Mouse (Mus musculus) CH12.LX (cell line): Measurements from ENCODE around the gene Ttc30b. TPM values are rescaled to one million over a fixed set of nuclear protein-coding genes. Genes with fewer than 3 reads are reported as not detected.
A peak's percentile ranks its signal among the peaks of the same experiment; 100 is the strongest.

ENCODE experiments used
- DNase-seq: peaks from one replicate; pipeline ENCODE4 v3.0.0-alpha.2; 2013; ENCODE audit errors: extremely low read depth
- H3K27ac ChIP-seq: 2 replicates; pipeline ENCODE4 v1.5.1; 2012; ENCODE audit warnings: low read depth, mild to moderate bottlenecking, control low read depth, moderate library complexity; ENCODE audit not compliant: insufficient read depth
- H3K27me3 ChIP-seq: replicated peaks from 2 replicates; pipeline ENCODE3; 2012; ENCODE audit warnings: inconsistent platforms
- H3K36me3 ChIP-seq, 2 experiments: replicated peaks in 1 of 2; 2 replicates each; pipeline versions ENCODE3 to v1.6.1; 2012; ENCODE audit warnings: inconsistent platforms in 1 of 2, low read length in 1 of 2, mild to moderate bottlenecking in 1 of 2, mixed read lengths in 1 of 2, moderate library complexity in 1 of 2; ENCODE audit not compliant: control insufficient read depth in 1 of 2, insufficient read depth in 1 of 2
- H3K4me1 ChIP-seq, 2 experiments: 2 replicates each; pipeline ENCODE4 v1.6.1; 2012; ENCODE audit warnings: inconsistent platforms in 1 of 2, moderate library complexity in 1 of 2; ENCODE audit not compliant: insufficient read depth in 2 of 2, control insufficient read depth in 1 of 2
- H3K4me2 ChIP-seq: 2 replicates; pipeline ENCODE4 v1.6.1; 2012; ENCODE audit warnings: low read depth, mild to moderate bottlenecking, control low read depth; ENCODE audit not compliant: poor library complexity, insufficient read depth, severe bottlenecking
- H3K4me3 ChIP-seq, 3 experiments: fragments of 150-350 bp in 1 of 3; sonication (generic) in 1 of 3; replicated peaks in 1 of 3; 2 replicates each; pipeline versions ENCODE3 to v1.5.1; 2011 to 2012; ENCODE audit warnings: low read depth in 2 of 3, low read length in 2 of 3, mild to moderate bottlenecking in 2 of 3, moderate library complexity in 2 of 3, control low read depth in 1 of 3, improper control_type of control experiment in 1 of 3, inconsistent platforms in 1 of 3, mixed read lengths in 1 of 3; ENCODE audit not compliant: poor library complexity in 1 of 3
- H3K79me2 ChIP-seq: replicated peaks from 2 replicates; pipeline ENCODE4 v1.6.1; 2012; ENCODE audit warnings: mild to moderate bottlenecking, moderate library complexity; ENCODE audit not compliant: control insufficient read depth, poor library complexity, insufficient read depth, severe bottlenecking; ENCODE audit errors: extremely low read depth
- H3K9ac ChIP-seq: 2 replicates; pipeline ENCODE4 v1.6.1; 2012; ENCODE audit warnings: low read depth, mild to moderate bottlenecking, control low read depth, moderate library complexity; ENCODE audit not compliant: insufficient read depth
- H3K9me3 ChIP-seq: replicated peaks from 2 replicates; pipeline ENCODE3; 2012; ENCODE audit warnings: low read length, inconsistent platforms, mixed read lengths
- BHLHE40 ChIP-seq: IDR thresholded peaks from 2 replicates; pipeline ENCODE4 v1.6.1; 2011; ENCODE audit warnings: mild to moderate bottlenecking, low read depth, low read length, improper control_type of control experiment
- CHD1 ChIP-seq: IDR thresholded peaks from 2 replicates; pipeline ENCODE4 v1.6.1; 2012; ENCODE audit warnings: low read depth, low read length, improper control_type of control experiment, inconsistent platforms
- CHD2 ChIP-seq: IDR thresholded peaks from 2 replicates; pipeline ENCODE4 v1.6.1; 2011; ENCODE audit warnings: low read length, improper control_type of control experiment
- CTCF ChIP-seq, 2 experiments: IDR thresholded peaks in 1 of 2; conservative IDR thresholded peaks in 1 of 2; 2 replicates each; pipeline ENCODE4 v1.5.1; 2011 to 2012; ENCODE audit warnings: low read depth in 2 of 2, low read length in 2 of 2, improper control_type of control experiment in 1 of 2, inconsistent platforms in 1 of 2, mild to moderate bottlenecking in 1 of 2, moderate library complexity in 1 of 2
- E2F4 ChIP-seq: IDR thresholded peaks from 2 replicates; pipeline ENCODE4 v1.6.1; 2011; ENCODE audit warnings: low read depth, low read length, improper control_type of control experiment; ENCODE audit not compliant: insufficient replicate concordance
- ELF1 ChIP-seq: IDR thresholded peaks from 2 replicates; pipeline ENCODE4 v1.6.1; 2014; ENCODE audit warnings: low read depth, mild to moderate bottlenecking, inconsistent platforms, low read length, improper control_type of control experiment
- EP300 ChIP-seq: IDR thresholded peaks from 2 replicates; pipeline ENCODE4 v1.6.1; 2011; ENCODE audit warnings: low read length, improper control_type of control experiment
- ETS1 ChIP-seq: conservative IDR thresholded peaks from 2 replicates; pipeline ENCODE4 v1.6.1; 2012; ENCODE audit warnings: low read depth, mild to moderate bottlenecking, inconsistent platforms, low read length, improper control_type of control experiment, moderate library complexity
- GABPA ChIP-seq: IDR thresholded peaks from 2 replicates; pipeline ENCODE4 v1.6.1; 2012; ENCODE audit warnings: low read depth, low read length, improper control_type of control experiment, inconsistent platforms; ENCODE audit not compliant: insufficient replicate concordance
- HCFC1 ChIP-seq: IDR thresholded peaks from 2 replicates; pipeline ENCODE4 v1.6.1; 2012; ENCODE audit warnings: low read depth, mild to moderate bottlenecking, inconsistent platforms, low read length, improper control_type of control experiment
- IRF4 ChIP-seq: IDR thresholded peaks from 2 replicates; pipeline ENCODE4 v1.6.1; 2014; ENCODE audit warnings: low read depth, mild to moderate bottlenecking, inconsistent platforms, low read length, improper control_type of control experiment
- JUN ChIP-seq: IDR thresholded peaks from 2 replicates; pipeline ENCODE4 v1.6.1; 2011; ENCODE audit warnings: low read depth, mild to moderate bottlenecking, low read length, improper control_type of control experiment, moderate library complexity; ENCODE audit not compliant: insufficient read depth
- JUND ChIP-seq: conservative IDR thresholded peaks from 2 replicates; pipeline ENCODE4 v1.6.1; 2011; ENCODE audit warnings: low read depth, low read length, improper control_type of control experiment
- KAT2A ChIP-seq: IDR thresholded peaks from 2 replicates; pipeline ENCODE4 v1.6.1; 2012; ENCODE audit warnings: low read length, improper control_type of control experiment, inconsistent platforms; ENCODE audit not compliant: insufficient replicate concordance
- MAFK ChIP-seq: IDR thresholded peaks from 2 replicates; pipeline ENCODE4 v1.6.1; 2011; ENCODE audit warnings: low read length, improper control_type of control experiment; ENCODE audit not compliant: insufficient replicate concordance
- MAX ChIP-seq: IDR thresholded peaks from 2 replicates; pipeline ENCODE4 v1.6.1; 2011; ENCODE audit warnings: low read length, improper control_type of control experiment
- MAZ ChIP-seq: IDR thresholded peaks from 2 replicates; pipeline ENCODE4 v1.6.1; 2012; ENCODE audit warnings: low read depth, mild to moderate bottlenecking, inconsistent platforms, low read length, improper control_type of control experiment, moderate library complexity
- MEF2A ChIP-seq: IDR thresholded peaks from 2 replicates; pipeline ENCODE4 v1.6.1; 2014; ENCODE audit warnings: low read depth, mild to moderate bottlenecking, inconsistent platforms, low read length, improper control_type of control experiment, borderline replicate concordance
- MXI1 ChIP-seq: IDR thresholded peaks from 2 replicates; pipeline ENCODE4 v1.6.1; 2011; ENCODE audit warnings: mild to moderate bottlenecking, low read depth, low read length, improper control_type of control experiment
- MYC ChIP-seq: IDR thresholded peaks from 2 replicates; pipeline ENCODE4 v1.6.1; 2011; ENCODE audit warnings: low read depth, mild to moderate bottlenecking, improper control_type of control experiment, low read length
- NELFE ChIP-seq: IDR thresholded peaks from 2 replicates; pipeline ENCODE4 v1.6.1; 2011; ENCODE audit warnings: low read depth, low read length, improper control_type of control experiment
- NRF1 ChIP-seq: IDR thresholded peaks from 2 replicates; pipeline ENCODE4 v1.6.1; 2014; ENCODE audit warnings: low read depth, mild to moderate bottlenecking, inconsistent platforms, low read length, improper control_type of control experiment, moderate library complexity
- PAX5 ChIP-seq: IDR thresholded peaks from 2 replicates; pipeline ENCODE4 v1.6.1; 2012; ENCODE audit warnings: low read length, inconsistent platforms, mixed read lengths
- POLR2A ChIP-seq: IDR thresholded peaks from 2 replicates; pipeline ENCODE4 v1.6.1; 2011; ENCODE audit warnings: low read depth, mild to moderate bottlenecking, improper control_type of control experiment, low read length
- POLR2AphosphoS2 ChIP-seq: IDR thresholded peaks from 2 replicates; pipeline ENCODE4 v1.6.1; 2011; ENCODE audit warnings: low read depth, low read length, improper control_type of control experiment
- RAD21 ChIP-seq: IDR thresholded peaks from 2 replicates; pipeline ENCODE4 v1.6.1; 2011; ENCODE audit warnings: low read depth, mild to moderate bottlenecking, low read length, improper control_type of control experiment, moderate library complexity
- RCOR1 ChIP-seq: conservative IDR thresholded peaks from 2 replicates; pipeline ENCODE4 v1.6.1; 2012; ENCODE audit warnings: low read depth, mild to moderate bottlenecking, inconsistent platforms, low read length, improper control_type of control experiment
- SIN3A ChIP-seq: IDR thresholded peaks from 2 replicates; pipeline ENCODE4 v1.6.1; 2012; ENCODE audit warnings: low read length, improper control_type of control experiment, inconsistent platforms
- SMC3 ChIP-seq: IDR thresholded peaks from 2 replicates; pipeline ENCODE4 v1.6.1; 2011; ENCODE audit warnings: low read depth, low read length, improper control_type of control experiment
- TBP ChIP-seq: conservative IDR thresholded peaks from 2 replicates; pipeline ENCODE4 v1.6.1; 2011; ENCODE audit warnings: low read depth, low read length, improper control_type of control experiment
- TCF12 ChIP-seq: IDR thresholded peaks from 2 replicates; pipeline ENCODE4 v1.6.1; 2014; ENCODE audit warnings: low read depth, mild to moderate bottlenecking, inconsistent platforms, low read length, improper control_type of control experiment
- UBTF ChIP-seq: IDR thresholded peaks from 2 replicates; pipeline ENCODE4 v1.6.1; 2012; ENCODE audit warnings: low read depth, mild to moderate bottlenecking, inconsistent platforms, low read length, improper control_type of control experiment, moderate library complexity
- USF1 ChIP-seq: IDR thresholded peaks from 2 replicates; pipeline ENCODE4 v1.6.1; 2014; ENCODE audit warnings: low read depth, mild to moderate bottlenecking, inconsistent platforms, low read length, improper control_type of control experiment
- USF2 ChIP-seq: conservative IDR thresholded peaks from 2 replicates; pipeline ENCODE4 v1.6.1; 2011; ENCODE audit warnings: low read depth, low read length, improper control_type of control experiment
- ZC3H11A ChIP-seq: IDR thresholded peaks from 2 replicates; pipeline ENCODE4 v1.6.1; 2012; ENCODE audit warnings: low read depth, mild to moderate bottlenecking, inconsistent platforms, low read length, improper control_type of control experiment
- ZKSCAN1 ChIP-seq: IDR thresholded peaks from 2 replicates; pipeline ENCODE4 v1.6.1; 2012; ENCODE audit warnings: low read depth, inconsistent platforms, low read length, improper control_type of control experiment, borderline replicate concordance
- ZMIZ1 ChIP-seq: IDR thresholded peaks from 2 replicates; pipeline ENCODE4 v1.6.1; 2012; ENCODE audit warnings: low read depth, mild to moderate bottlenecking, inconsistent platforms, low read length, improper control_type of control experiment
- ZNF384 ChIP-seq: IDR thresholded peaks from 2 replicates; pipeline ENCODE4 v1.6.1; 2012; ENCODE audit warnings: low read depth, low read length, improper control_type of control experiment, inconsistent platforms
- dilution Hi-C: fragments of 300-500 bp; cut with MboI; formaldehyde crosslinking; loops from 2 replicates; pipeline ENCODE4 v1.14.3; 2020; ENCODE audit warnings: low sequenced_read_pairs; ENCODE audit not compliant: extremely low pct_unique_long_range_greater_than_20kb, extremely low pct_ligation_motif_present
- in situ Hi-C: fragments of 300-500 bp; cut with MboI; formaldehyde crosslinking; loops from 3 replicates; pipeline ENCODE4 v1.14.3; 2019; ENCODE audit warnings: low sequenced_read_pairs, low pct_ligation_motif_present, low pct_unique_long_range_greater_than_20kb, mixed read lengths
- polyA plus RNA-seq: library from polyadenylated mRNA; unstranded; fragments of >175 nt; gene quantifications from 2 replicates; pipeline ENCODE4 v1.2.1, GENCODE M21; 2012; ENCODE audit warnings: low read depth; ENCODE audit not compliant: insufficient read length
- total RNA-seq, 2 experiments: library from RNA; depleted of rRNA; stranded (reverse); fragments of 300-350 nt in 1 of 2; fragments of >200 nt in 1 of 2; gene quantifications; 2 replicates each; pipeline ENCODE4 v1.2.3; 2012 to 2014

Gene Ttc30b
- total and polyA plus RNA-seq, 3 experiments, result 0.59 to 2.6 (median 1.5) TPM

DNA sequence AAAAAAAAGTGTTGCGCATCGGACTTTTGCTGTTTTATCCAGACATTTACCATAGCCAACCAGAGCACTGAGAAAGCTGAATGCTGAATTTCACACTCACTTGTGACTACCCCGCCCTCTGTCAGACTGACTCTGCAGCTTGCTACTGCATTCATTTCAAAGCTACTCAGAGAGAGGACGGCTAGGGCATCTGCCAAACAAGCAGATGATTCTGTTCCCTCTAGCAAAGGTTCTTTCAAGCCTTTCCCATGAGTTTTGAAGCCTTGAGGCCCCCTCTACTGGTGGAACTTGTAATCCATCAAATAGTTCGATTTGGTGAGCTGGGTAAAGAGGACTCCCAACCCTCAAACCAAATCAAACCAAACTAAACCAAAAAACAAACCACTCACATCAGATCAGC lies 26.6 kb upstream of the Ttc30b start:
- in situ Hi-C loops (loop anchor here (10.0 kb wide), 1 partner anchor 180 kb away; no protein-coding TSS in a partner anchor), dilution Hi-C loops (no loop called here)
- peak overlapping the region; percentile 10; the same call in 1 of the 2 replicates for H3K9ac ChIP-seq
- H3K79me2 ChIP-seq, result no peaks in the 10 kb centered on the region
- H3K4me2 ChIP-seq, result peak overlapping the region; percentile 87
- H3K36me3 ChIP-seq, result no peaks in the 10 kb centered on the region
- peak; percentile 84 for TF ChIP-seq SMC3
- no peak for TF ChIP-seq MAZ
- TF ChIP-seq KAT2A, result no peak
- peak; percentile 33; the same call in 1 of the 2 replicates for TF ChIP-seq MEF2A
- TF ChIP-seq SIN3A, result peak; percentile 71; the same call in 1 of the 2 replicates
- TF ChIP-seq ZKSCAN1, result no peak
- TF ChIP-seq UBTF, result no peak
- TF ChIP-seq CHD1, result no peak
- peak; percentile 40; the same call in 1 of the 2 replicates for TF ChIP-seq ZMIZ1
- no peak for TF ChIP-seq POLR2AphosphoS2
- TF ChIP-seq RCOR1, result no peak
- no peak for TF ChIP-seq ZC3H11A
- no peak for TF ChIP-seq PAX5
- TF ChIP-seq CTCF (conservative IDR thresholded peaks at IDR 0.05 in 1 of 2, IDR thresholded peaks at IDR 0.05 in 1 of 2; ENCODE audit: low read depth in 2 of 2, low read length in 2 of 2), result peak; percentile 34 to 89; a peak in 3 of 4 replicates
- peak; percentile 57; the same call in 1 of the 2 replicates for TF ChIP-seq MYC
- TF ChIP-seq USF1, result no peak
- peak; percentile 38; the same call in 1 of the 2 replicates for TF ChIP-seq ZNF384
- TF ChIP-seq BHLHE40, result peak; percentile 35; the same call in 1 of the 2 replicates
- TF ChIP-seq HCFC1, result no peak
- no peak for TF ChIP-seq GABPA
- peak; percentile 38; the same call in 1 of the 2 replicates for TF ChIP-seq EP300
- no peak for TF ChIP-seq ETS1
- 0 out of 2 replicates have a peak, but pooled peaks have one; percentile 36 for TF ChIP-seq MAFK
- no peak for TF ChIP-seq NRF1
- 0 out of 2 replicates have a peak, but pooled peaks have one; percentile 49 for TF ChIP-seq MXI1
- TF ChIP-seq MAX, result peak; percentile 58; the same call in 1 of the 2 replicates
- TF ChIP-seq E2F4, result no peak
- no peak for TF ChIP-seq POLR2A
- TF ChIP-seq TBP, result no peak
- 0 out of 2 replicates have a peak, but pooled peaks have one; percentile 25 for TF ChIP-seq JUND
- peak; percentile 87 for TF ChIP-seq RAD21
- no peak for TF ChIP-seq CHD2
- TF ChIP-seq ELF1, result no peak
- TF ChIP-seq TCF12, result 0 out of 2 replicates have a peak, but pooled peaks have one; percentile 27
- no peak for TF ChIP-seq JUN
- TF ChIP-seq NELFE, result peak; percentile 38; the same call in 1 of the 2 replicates
- no peak for TF ChIP-seq USF2
- TF ChIP-seq IRF4, result peak; percentile 26; the same call in 1 of the 2 replicates
- H3K9me3 ChIP-seq, result no peaks in the 10 kb centered on the region
- peak overlapping the region; percentile 21 to 32 (median 30) for H3K4me3 ChIP-seq
- no peaks in the 10 kb centered on the region for H3K27me3 ChIP-seq
- no peak overlapping the region for H3K27ac ChIP-seq
- peak; percentile 82 for DNase-seq
- H3K4me1 ChIP-seq, result peaks cover 0 to 12% of the 10 kb centered on the region in 2 experiments; a peak in 2 of 4 replicates
